Mouse (Mus musculus) kidney, embryonic 14.5 days (tissue): ENCODE results near the gene Syndig1. TPM values are rescaled to one million over a fixed set of nuclear protein-coding genes. Genes with fewer than 3 reads are reported as not detected.

Experiments used
- polyA plus RNA-seq: library from polyadenylated mRNA; unstranded; fragments of >200 nt; fragmentation: Nextera tagmentation; extraction: Ambion mirVana; gene quantifications from 2 replicates; pipeline ENCODE4 v1.2.1, GENCODE M21; 2014

Syndig1 gene
- polyA plus RNA-seq, 1 experiment from 2014 or later = 3.6 TPM

Other genes with a start within 250 kb of the Syndig1 start
- gene C530025M09Rik, start 2.0 kb downstream of the Syndig1 start, polyA plus RNA-seq = not detected in 2 replicates